Mouse (Mus musculus) hindbrain, embryonic 11.5 days (tissue): Measurements from ENCODE around the gene Sept9. TPM values are rescaled to one million over a fixed set of nuclear protein-coding genes. Genes with fewer than 3 reads are reported as not detected.

ENCODE experiments used
- ATAC-seq: fragments of 200-750 bp; cut with Nextera tagmentation; 2 replicates; pipeline ENCODE4 v1.8.0; 2017; ENCODE audit warnings: mild to moderate bottlenecking, moderate TSS enrichment, moderate library complexity; ENCODE audit not compliant: low FRiP score
- DNase-seq: peaks from one replicate; pipeline ENCODE4 v3.0.0-alpha.2; 2015; ENCODE audit warnings: low spot score
- H3K27ac ChIP-seq: fragments of 300-500 bp; sonication (generic); 2 replicates; pipeline ENCODE4 v1.5.1; 2014; ENCODE audit warnings: mild to moderate bottlenecking, low read depth, low read length
- H3K27me3 ChIP-seq: fragments of 300-500 bp; sonication (generic); 2 replicates; pipeline ENCODE4 v1.6.1; 2014; ENCODE audit warnings: mild to moderate bottlenecking, low read length, moderate library complexity, mixed read lengths; ENCODE audit not compliant: control insufficient read depth, insufficient read depth
- H3K36me3 ChIP-seq: fragments of 300-500 bp; sonication (generic); 2 replicates; pipeline ENCODE4 v1.6.1; 2014; ENCODE audit warnings: mild to moderate bottlenecking, low read length, moderate library complexity, mixed read lengths; ENCODE audit not compliant: control insufficient read depth, insufficient read depth
- H3K4me1 ChIP-seq: fragments of 300-500 bp; sonication (generic); replicated peaks from 2 replicates; pipeline ENCODE4 v1.6.1; 2014; ENCODE audit warnings: low read length, mixed read lengths; ENCODE audit not compliant: control insufficient read depth, insufficient read depth
- H3K4me2 ChIP-seq: fragments of 300-500 bp; sonication (generic); replicated peaks from 2 replicates; pipeline ENCODE4 v1.6.1; 2014; ENCODE audit warnings: mild to moderate bottlenecking, low read depth, low read length
- H3K4me3 ChIP-seq: fragments of 300-500 bp; sonication (generic); 2 replicates; pipeline ENCODE4 v1.5.1; 2014; ENCODE audit warnings: low read depth, low read length
- H3K9ac ChIP-seq: fragments of 300-500 bp; sonication (generic); 2 replicates; pipeline ENCODE4 v1.6.1; 2014; ENCODE audit warnings: low read depth, low read length
- H3K9me3 ChIP-seq: fragments of 300-500 bp; sonication (generic); 2 replicates; pipeline ENCODE4 v1.6.1; 2016; ENCODE audit warnings: low read length; ENCODE audit not compliant: control insufficient read depth
- WGBS: fragments of 180-500 bp; shearing (Covaris S2); extraction: QIAGEN DNeasy Blood & Tissue Kit; methylation state at CpG from one replicate; pipeline ENCODE4 v1.1.7; 2014; 5-methylcytosine and 5-hydroxymethylcytosine counted together
- polyA plus RNA-seq: library from polyadenylated mRNA; unstranded; fragments of >200 nt; fragmentation: Nextera tagmentation; extraction: Ambion mirVana; gene quantifications from 2 replicates; pipeline ENCODE4 v1.2.1, GENCODE M21; 2014

The Sept9 gene
- polyA plus RNA-seq, 1 experiment from 2014 or later = 126 TPM

DNA sequence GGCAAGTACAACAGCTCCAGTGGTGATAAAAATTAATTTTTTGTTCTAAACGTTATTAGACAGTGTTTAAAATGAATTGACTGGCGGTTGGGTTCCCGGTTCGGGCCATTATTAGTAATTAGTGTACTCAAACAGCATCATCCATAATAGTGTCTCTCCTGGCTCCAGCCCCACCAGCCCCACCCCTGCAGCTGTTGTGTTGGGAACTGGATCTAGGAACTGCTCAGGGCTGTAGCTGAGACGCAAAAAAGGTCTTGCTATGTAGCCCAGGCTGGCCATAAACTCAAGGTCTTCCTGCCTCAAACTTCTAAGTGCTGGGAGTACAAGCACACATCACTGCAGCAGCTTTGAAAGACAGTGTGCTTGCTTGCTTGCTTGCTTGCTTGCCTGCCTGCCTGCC, 180.3 kb downstream of the Sept9 start:
- H3K4me2 ChIP-seq = no peak overlapping the region
- no peak overlapping the region for H3K4me3 ChIP-seq
- DNase-seq (no peak), ATAC-seq (no peak)
- H3K27me3 ChIP-seq = peaks cover 2% of the 10 kb centered on the region; the same call in 1 of the 2 replicates
- H3K9ac ChIP-seq = no peak overlapping the region
- H3K4me1 ChIP-seq = no peaks in the 10 kb centered on the region; the same call in 1 of the 2 replicates
- H3K27ac ChIP-seq = no peak overlapping the region
- 87% methylated on average over 5 of the region's 5 CpGs for WGBS
- H3K9me3 ChIP-seq = no peaks in the 10 kb centered on the region
- no peaks in the 10 kb centered on the region for H3K36me3 ChIP-seq

DNA sequence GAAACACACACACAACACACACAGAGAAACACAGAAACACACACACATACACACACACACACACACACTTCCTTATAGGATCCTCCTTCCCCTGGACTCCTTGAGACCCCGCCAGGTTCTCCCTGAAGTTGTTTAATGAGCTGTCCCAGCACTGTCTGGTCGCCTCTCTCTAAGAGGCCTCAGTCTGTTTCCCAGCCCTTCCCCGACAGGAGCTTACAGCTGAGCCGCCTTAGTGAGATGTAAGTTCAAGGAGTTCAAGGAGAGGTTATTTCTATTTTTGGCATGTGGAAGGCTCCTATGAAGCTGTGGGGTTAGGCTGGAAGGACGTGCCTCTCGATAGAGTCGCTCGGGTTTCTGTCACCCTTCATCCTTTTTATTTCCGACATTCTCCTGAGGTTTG, 184.8 kb downstream of the Sept9 start:
- no peak overlapping the region for H3K4me2 ChIP-seq
- WGBS = 38% methylated on average over 9 of the region's 9 CpGs
- peaks cover 2% of the 10 kb centered on the region; the same call in 1 of the 2 replicates for H3K27me3 ChIP-seq
- H3K27ac ChIP-seq = no peak overlapping the region
- no peak overlapping the region; the same call in 1 of the 2 replicates for H3K4me3 ChIP-seq
- H3K9ac ChIP-seq = no peak overlapping the region
- no peaks in the 10 kb centered on the region for H3K36me3 ChIP-seq
- ATAC-seq (no peak), DNase-seq (no peak)
- H3K9me3 ChIP-seq = no peaks in the 10 kb centered on the region
- H3K4me1 ChIP-seq = no peaks in the 10 kb centered on the region; the same call in 1 of the 2 replicates

DNA sequence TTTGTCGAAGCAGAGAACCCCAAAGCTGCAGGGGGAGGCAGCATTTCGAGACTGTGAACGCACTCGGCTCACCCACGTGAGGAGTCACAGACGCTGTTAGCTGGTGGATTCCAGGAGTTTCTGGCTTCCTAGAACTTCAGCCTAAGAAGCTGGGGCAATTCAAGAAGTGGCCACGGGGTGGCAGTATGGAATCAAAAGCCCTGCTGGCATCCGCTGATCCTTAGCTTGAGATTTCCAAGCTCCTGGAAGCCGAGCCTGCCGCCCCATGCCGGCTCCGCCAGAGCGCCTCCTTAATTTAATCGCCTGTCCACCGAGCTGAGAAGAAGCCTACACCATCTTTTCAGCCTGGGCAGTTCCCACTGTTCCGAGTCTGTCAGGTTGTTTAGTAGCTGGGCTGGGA, 185.4 kb downstream of the Sept9 start:
- H3K4me3 ChIP-seq = no peak overlapping the region
- H3K4me1 ChIP-seq = no peaks in the 10 kb centered on the region; the same call in 1 of the 2 replicates
- no peak overlapping the region for H3K4me2 ChIP-seq
- peaks cover 2% of the 10 kb centered on the region; the same call in 1 of the 2 replicates for H3K27me3 ChIP-seq
- H3K9me3 ChIP-seq = no peaks in the 10 kb centered on the region
- WGBS = 4% methylated on average over 16 of the region's 16 CpGs
- H3K27ac ChIP-seq = no peak overlapping the region
- peak; percentile 98 for DNase-seq
- ATAC-seq = peak; percentile 51; the same call in 1 of the 2 replicates
- no peak overlapping the region for H3K9ac ChIP-seq
- no peaks in the 10 kb centered on the region for H3K36me3 ChIP-seq

DNA sequence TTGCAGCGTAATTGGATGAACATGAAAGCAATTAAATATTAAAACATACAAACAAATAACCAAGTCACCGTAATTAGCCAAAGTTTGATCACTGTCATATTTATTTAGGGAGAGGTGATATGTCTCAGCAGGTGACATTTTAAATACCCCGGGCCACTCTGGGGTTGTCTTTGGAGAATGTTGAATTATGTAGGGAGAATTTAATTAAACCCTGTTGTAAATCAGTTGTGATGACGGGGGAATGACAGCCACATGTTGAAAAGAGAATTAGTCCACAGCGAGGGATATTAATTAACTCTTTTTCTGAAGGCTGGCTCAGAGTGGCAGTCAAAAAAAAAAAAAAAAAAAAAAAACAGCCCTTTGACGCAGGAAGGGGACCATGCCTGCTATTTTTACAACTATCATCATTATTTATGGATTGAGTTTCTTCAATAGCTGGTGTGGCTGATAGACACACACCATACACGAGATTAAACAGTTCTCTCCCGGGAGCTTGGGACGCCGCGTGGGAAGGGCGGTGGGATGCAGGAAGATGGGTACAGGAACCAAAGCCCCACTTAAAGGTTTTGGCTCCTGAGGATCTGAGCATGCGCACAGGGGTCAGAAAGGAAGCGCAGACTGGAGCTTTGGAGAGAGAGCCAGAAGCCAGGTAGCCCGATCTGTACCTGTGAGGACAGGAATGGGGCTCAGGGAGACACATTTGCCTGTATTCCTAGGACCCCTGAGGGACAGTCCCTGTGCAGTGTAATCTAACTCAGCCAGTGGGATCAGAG, 186.1 kb downstream of the Sept9 start:
- no peak overlapping the region for H3K4me2 ChIP-seq
- H3K4me3 ChIP-seq = no peak overlapping the region
- peaks cover 2% of the 10 kb centered on the region; the same call in 1 of the 2 replicates for H3K27me3 ChIP-seq
- 63% methylated on average over 15 of the region's 15 CpGs for WGBS
- no peaks in the 10 kb centered on the region for H3K9me3 ChIP-seq
- no peaks in the 10 kb centered on the region; the same call in 1 of the 2 replicates for H3K4me1 ChIP-seq
- DNase-seq = no peak
- no peak for ATAC-seq
- H3K9ac ChIP-seq = no peak overlapping the region
- no peak overlapping the region for H3K27ac ChIP-seq
- H3K36me3 ChIP-seq = no peaks in the 10 kb centered on the region

DNA sequence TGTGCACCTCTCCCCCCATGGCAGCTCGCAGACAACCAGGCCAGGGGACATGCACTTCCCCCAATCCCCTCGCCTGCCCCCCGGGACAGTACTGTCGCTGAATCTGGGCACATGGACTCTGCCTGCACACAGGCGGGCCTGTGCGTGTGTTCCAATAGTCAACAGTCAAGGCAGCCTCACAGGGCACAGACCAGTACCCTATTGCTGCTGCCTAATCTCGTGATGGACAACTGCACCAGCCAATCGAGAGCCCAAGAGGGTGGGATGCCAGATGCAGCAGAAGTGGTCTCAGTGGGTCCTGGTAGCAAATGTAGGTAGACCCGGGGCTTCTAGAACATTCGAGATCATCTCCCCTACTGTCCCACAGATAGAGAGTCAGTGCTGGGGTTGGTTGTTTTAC, 187.8 kb downstream of the Sept9 start:
- Histone ChIP-seq H3K27ac (no peak overlapping the region), H3K4me1 (no peaks in the 10 kb centered on the region; the same call in 1 of the 2 replicates), H3K4me3 (no peak overlapping the region), H3K9me3 (no peaks in the 10 kb centered on the region), H3K9ac (no peak overlapping the region), H3K27me3 (peaks cover 2% of the 10 kb centered on the region; the same call in 1 of the 2 replicates), H3K4me2 (no peak overlapping the region), H3K36me3 (no peaks in the 10 kb centered on the region)
- 76% methylated on average over 10 of the region's 10 CpGs for WGBS
- ATAC-seq (no peak), DNase-seq (no peak)

DNA sequence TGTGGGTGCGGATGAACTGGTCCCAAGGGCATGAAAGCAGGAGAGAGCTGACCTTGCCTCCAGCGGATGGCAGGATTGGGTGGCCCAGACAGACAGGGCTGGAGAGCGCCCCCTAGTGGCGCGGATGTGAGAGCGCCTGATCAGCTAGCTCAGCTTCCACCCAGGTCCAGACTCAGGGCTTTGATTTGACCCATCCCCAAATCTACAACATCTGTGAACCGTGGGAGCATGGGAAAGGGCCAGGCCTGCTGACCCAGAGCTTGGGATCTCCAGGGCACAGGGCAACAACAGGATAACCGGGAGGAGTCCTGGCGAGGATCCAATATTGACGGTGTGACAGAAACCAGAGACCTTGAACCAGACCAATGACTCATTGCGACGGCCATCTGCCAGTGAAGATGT, 190.5 kb downstream of the Sept9 start:
- H3K4me2 ChIP-seq = no peak overlapping the region
- no peak overlapping the region for H3K9ac ChIP-seq
- H3K27me3 ChIP-seq = no peaks in the 10 kb centered on the region; the same call in 1 of the 2 replicates
- H3K9me3 ChIP-seq = no peaks in the 10 kb centered on the region
- peak; percentile 69 for DNase-seq
- H3K36me3 ChIP-seq = no peaks in the 10 kb centered on the region
- no peak overlapping the region for H3K4me3 ChIP-seq
- peaks cover 8% of the 10 kb centered on the region for H3K4me1 ChIP-seq
- H3K27ac ChIP-seq = no peak overlapping the region
- WGBS = 36% methylated on average over 12 of the region's 12 CpGs
- ATAC-seq = no peak

DNA sequence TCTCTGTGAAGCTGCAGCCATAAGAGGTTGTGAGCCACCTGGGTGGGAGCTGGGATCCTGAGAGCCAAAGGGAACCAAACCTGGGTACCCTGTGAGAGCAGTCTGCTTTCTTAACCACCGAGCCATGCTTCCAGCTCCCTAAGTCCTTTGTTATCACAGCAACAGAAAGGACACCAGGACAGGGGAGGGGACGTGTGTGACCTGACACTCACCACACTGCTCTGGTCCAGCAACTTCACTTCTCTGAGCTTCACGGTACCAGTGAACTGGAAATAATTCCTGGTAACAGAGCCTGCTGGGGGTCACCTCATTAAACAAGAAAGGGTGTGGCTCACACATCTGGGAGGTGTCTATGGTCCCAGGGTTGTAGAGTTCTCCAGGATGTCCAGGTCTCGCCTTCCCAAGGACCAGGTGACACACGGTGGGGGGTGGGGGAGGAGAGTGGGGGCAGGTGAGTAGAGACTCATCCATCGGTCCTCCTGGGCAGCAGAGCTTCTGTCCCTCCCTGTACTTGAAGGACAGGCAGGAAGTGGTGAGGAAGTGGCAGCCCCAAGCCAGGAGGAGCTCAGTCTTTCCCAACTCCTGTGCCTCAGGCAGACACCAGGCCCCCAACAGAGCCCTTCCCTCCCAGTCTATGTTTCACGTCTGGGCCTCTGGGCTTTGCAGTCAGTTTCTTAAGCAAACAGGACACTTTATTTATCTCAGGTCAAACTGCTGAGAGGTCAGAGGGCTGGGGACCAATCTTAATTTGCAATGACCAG, 191.5 kb downstream of the Sept9 start:
- no peak overlapping the region for H3K4me3 ChIP-seq
- no peaks in the 10 kb centered on the region; the same call in 1 of the 2 replicates for H3K27me3 ChIP-seq
- ATAC-seq = no peak
- 25% methylated on average over 7 of the region's 7 CpGs for WGBS
- H3K9me3 ChIP-seq = no peaks in the 10 kb centered on the region
- no peak overlapping the region for H3K27ac ChIP-seq
- peaks cover 14% of the 10 kb centered on the region for H3K4me1 ChIP-seq
- H3K4me2 ChIP-seq = no peak overlapping the region
- no peak for DNase-seq
- no peak overlapping the region for H3K9ac ChIP-seq
- no peaks in the 10 kb centered on the region for H3K36me3 ChIP-seq

DNA sequence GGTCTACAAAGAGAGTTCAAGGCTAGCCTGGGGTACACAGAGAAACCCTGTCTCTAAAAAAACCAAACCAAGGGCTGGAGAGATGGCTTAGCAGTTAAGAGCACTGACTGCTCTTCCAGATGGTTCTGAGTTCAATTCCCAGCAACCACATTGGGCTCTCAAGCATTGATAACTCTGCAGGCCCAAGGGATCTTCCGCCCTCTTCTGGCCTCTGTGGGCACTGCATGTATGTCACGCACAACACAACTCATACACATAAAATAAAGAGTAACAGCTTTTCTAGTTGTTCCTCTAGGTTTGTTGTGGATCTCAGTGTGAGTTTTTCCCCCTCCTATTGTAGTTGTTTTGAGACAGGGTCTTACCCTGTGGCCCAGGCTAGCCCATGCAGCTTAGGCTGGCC, 192.8 kb downstream of the Sept9 start:
- DNase-seq (peak; percentile 48), ATAC-seq (no peak)
- Histone ChIP-seq H3K36me3 (no peaks in the 10 kb centered on the region), H3K4me3 (no peak overlapping the region), H3K27ac (no peak overlapping the region), H3K27me3 (no peaks in the 10 kb centered on the region; the same call in 1 of the 2 replicates), H3K9ac (no peak overlapping the region), H3K9me3 (no peaks in the 10 kb centered on the region), H3K4me2 (no peak overlapping the region), H3K4me1 (peaks cover 14% of the 10 kb centered on the region)
- WGBS = 83% methylated on average over 2 of the region's 2 CpGs
